Mouse (Mus musculus): Measurements from ENCODE around the gene Hmg20a. TPM values are rescaled to one million over a fixed set of nuclear protein-coding genes. Genes with fewer than 3 reads are reported as not detected.
A peak's percentile ranks its signal among the peaks of the same experiment; 100 is the strongest.

Gene Hmg20a
- polyA plus RNA-seq, 1 experiment from 2014 or later = 57.2 TPM

DNA sequence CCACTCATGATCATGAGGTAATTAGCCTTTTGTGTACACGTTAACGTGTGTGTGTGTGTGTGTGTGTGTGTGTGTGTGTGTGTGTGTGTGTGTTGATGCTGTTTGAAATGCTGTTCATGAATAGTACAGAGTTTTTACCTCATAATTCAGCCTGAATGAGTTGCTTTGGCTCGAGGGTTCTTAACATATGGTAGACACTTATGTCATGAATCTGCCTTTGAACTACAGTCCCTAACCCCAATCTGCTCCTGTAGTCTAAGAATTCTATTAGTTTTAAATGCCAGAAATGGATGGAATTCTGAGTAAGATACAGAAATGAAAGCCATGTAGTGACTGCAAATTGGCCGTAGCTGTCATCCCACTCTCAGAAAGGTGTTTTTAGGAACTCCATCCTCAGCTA, 64.2 kb downstream of the Hmg20a start:
- H3K4me1 ChIP-seq = no peaks in the 10 kb centered on the region
- H3K27ac ChIP-seq = no peak overlapping the region
- no peaks in the 10 kb centered on the region for H3K27me3 ChIP-seq
- peaks cover 32% of the 10 kb centered on the region for H3K36me3 ChIP-seq
- 81% methylated on average over 4 of the region's 4 CpGs for WGBS
- no peaks in the 10 kb centered on the region for H3K9me3 ChIP-seq
- no peak overlapping the region for H3K4me3 ChIP-seq
- no peak overlapping the region for H3K9ac ChIP-seq
- no peak overlapping the region for H3K4me2 ChIP-seq
- ATAC-seq (ENCODE audit: insufficient number of reproducible peaks, low FRiP score, low TSS enrichment, low read depth) = no peak

GRCm38 (mm10) chr9:56485423-56485822, 67.0 kb downstream of the Hmg20a start:
- Histone ChIP-seq H3K4me3 (no peak overlapping the region), H3K27me3 (no peaks in the 10 kb centered on the region), H3K9ac (no peak overlapping the region), H3K36me3 (peaks cover 53% of the 10 kb centered on the region), H3K4me1 (no peaks in the 10 kb centered on the region), H3K27ac (no peak overlapping the region), H3K4me2 (no peak overlapping the region), H3K9me3 (no peaks in the 10 kb centered on the region)
- 43% methylated on average over 1 of the region's 1 CpGs for WGBS
- no peak for ATAC-seq (ENCODE audit: insufficient number of reproducible peaks, low FRiP score, low TSS enrichment, low read depth)

- peaks cover 60% of the 10 kb centered on the region for H3K36me3 ChIP-seq
Observed at GRCm38 (mm10) chr9:56486158-56486557, 67.7 kb downstream of the Hmg20a start.

DNA sequence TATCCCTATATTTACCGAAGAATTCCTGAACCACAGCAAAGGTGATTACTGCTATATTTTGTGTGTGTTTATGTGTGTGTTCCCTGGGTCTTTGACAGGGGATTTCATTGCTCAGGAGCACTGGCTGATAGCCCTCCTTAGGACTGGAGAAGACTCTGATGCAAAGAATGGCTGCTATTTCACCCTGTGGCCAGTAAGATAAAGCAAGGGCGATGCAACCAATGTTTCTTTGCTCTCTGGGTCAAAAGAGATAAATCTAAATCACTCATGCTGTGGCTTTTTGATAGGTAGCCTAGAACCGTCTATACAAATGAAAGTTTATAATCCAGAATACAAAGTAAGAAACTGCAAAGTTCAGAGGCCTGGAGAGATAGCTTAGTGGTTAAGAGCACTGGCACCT, 69.2 kb downstream of the Hmg20a start:
- ATAC-seq (ENCODE audit: insufficient number of reproducible peaks, low FRiP score, low TSS enrichment, low read depth) = no peak
- WGBS = 93% methylated on average over 3 of the region's 3 CpGs
- no peak overlapping the region for H3K27ac ChIP-seq

More at GRCm38 (mm10) chr9:56486158-56486557, 67.7 kb downstream of the Hmg20a start:
- Histone ChIP-seq H3K27me3 (no peaks in the 10 kb centered on the region), H3K27ac (no peak overlapping the region), H3K4me2 (no peak overlapping the region), H3K4me3 (no peak overlapping the region), H3K9ac (no peak overlapping the region), H3K9me3 (no peaks in the 10 kb centered on the region), H3K4me1 (no peaks in the 10 kb centered on the region)
- no peak for ATAC-seq (ENCODE audit: insufficient number of reproducible peaks, low FRiP score, low TSS enrichment, low read depth)
- WGBS = 88% methylated on average over 3 of the region's 3 CpGs

GRCm38 (mm10) chr9:56492391-56492790, 74.0 kb downstream of the Hmg20a start:
- H3K4me1 ChIP-seq = peaks cover 14% of the 10 kb centered on the region; the same call in 1 of the 2 replicates
- 78% methylated on average over 3 of the region's 3 CpGs for WGBS
- H3K9ac ChIP-seq = no peak overlapping the region
- H3K9me3 ChIP-seq = no peaks in the 10 kb centered on the region
- no peaks in the 10 kb centered on the region for H3K27me3 ChIP-seq
- no peak overlapping the region for H3K4me2 ChIP-seq
- ATAC-seq (ENCODE audit: insufficient number of reproducible peaks, low FRiP score, low TSS enrichment, low read depth) = no peak
- H3K27ac ChIP-seq = no peak overlapping the region
- no peak overlapping the region for H3K4me3 ChIP-seq
- H3K36me3 ChIP-seq = peaks cover 70% of the 10 kb centered on the region

More for the DNA sequence above, 69.2 kb downstream of the Hmg20a start:
- H3K4me3 ChIP-seq = no peak overlapping the region
- no peak overlapping the region for H3K9ac ChIP-seq
- H3K9me3 ChIP-seq = no peaks in the 10 kb centered on the region
- H3K4me2 ChIP-seq = no peak overlapping the region
- H3K4me1 ChIP-seq = no peaks in the 10 kb centered on the region
- no peaks in the 10 kb centered on the region for H3K27me3 ChIP-seq
- peaks cover 66% of the 10 kb centered on the region for H3K36me3 ChIP-seq

DNA sequence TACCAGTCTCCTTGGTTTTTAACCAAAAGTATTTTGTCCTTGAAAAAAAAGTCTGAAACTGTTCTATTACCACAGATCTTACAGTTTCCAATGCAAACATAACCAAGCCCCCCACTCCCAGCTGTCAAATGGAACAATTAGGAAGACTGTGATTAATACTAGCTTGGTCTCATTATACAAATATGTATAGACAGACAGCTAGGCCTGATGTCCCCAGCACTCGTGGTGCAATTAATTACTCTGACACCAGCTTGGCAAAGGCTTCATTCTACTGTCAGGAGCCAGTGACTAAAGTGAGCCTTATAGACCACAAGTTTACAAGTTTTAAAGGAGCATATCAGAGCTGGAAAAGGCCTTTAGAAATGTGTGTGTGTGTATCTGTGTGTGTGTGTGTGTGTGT, 74.5 kb downstream of the Hmg20a start:
- peaks cover 19% of the 10 kb centered on the region for H3K4me1 ChIP-seq
- no peak overlapping the region for H3K4me3 ChIP-seq
- 43% methylated on average over 1 of the region's 1 CpGs for WGBS
- ATAC-seq (ENCODE audit: insufficient number of reproducible peaks, low FRiP score, low TSS enrichment, low read depth) = no peak
- no peak overlapping the region for H3K9ac ChIP-seq
- no peak overlapping the region for H3K4me2 ChIP-seq
- H3K27me3 ChIP-seq = no peaks in the 10 kb centered on the region
- H3K27ac ChIP-seq = no peak overlapping the region
- H3K36me3 ChIP-seq = peaks cover 64% of the 10 kb centered on the region
- no peaks in the 10 kb centered on the region for H3K9me3 ChIP-seq

GRCm38 (mm10) chr9:56495088-56495487, 76.7 kb downstream of the Hmg20a start:
- WGBS = 72% methylated on average over 7 of the region's 7 CpGs
- Histone ChIP-seq H3K4me3 (no peak overlapping the region), H3K9ac (no peak overlapping the region), H3K36me3 (peaks cover 45% of the 10 kb centered on the region), H3K27ac (no peak overlapping the region), H3K4me2 (no peak overlapping the region), H3K9me3 (no peaks in the 10 kb centered on the region), H3K4me1 (peaks cover 30% of the 10 kb centered on the region), H3K27me3 (no peaks in the 10 kb centered on the region)
- no peak for ATAC-seq (ENCODE audit: insufficient number of reproducible peaks, low FRiP score, low TSS enrichment, low read depth)

DNA sequence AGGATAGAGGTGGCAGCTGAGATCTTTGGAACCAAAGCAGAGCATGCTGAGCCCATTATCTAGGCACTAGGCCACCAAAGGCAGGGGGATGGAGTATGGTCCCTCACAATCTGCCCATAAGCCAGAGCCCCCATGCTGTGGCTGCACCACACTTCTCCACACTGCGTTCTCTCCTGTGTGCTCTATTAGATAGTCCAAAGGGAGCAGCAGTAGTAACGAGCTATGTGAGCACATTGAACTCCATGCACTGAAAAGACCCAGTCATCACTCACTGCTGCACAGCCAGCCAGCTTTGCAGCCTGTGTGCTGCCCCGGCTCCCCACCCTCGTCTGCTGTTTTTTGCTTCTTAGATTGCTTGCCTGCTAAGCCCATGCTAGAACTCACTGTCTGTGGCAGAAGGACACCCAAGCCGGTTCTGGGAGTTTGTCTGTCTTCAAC, 77.4 kb downstream of the Hmg20a start:
- Histone ChIP-seq H3K27me3 (no peaks in the 10 kb centered on the region), H3K9ac (no peak overlapping the region), H3K4me1 (peaks cover 30% of the 10 kb centered on the region), H3K4me3 (no peak overlapping the region), H3K9me3 (no peaks in the 10 kb centered on the region), H3K36me3 (peaks cover 39% of the 10 kb centered on the region), H3K27ac (peak overlapping the region; percentile 39; the same call in 1 of the 2 replicates), H3K4me2 (no peak overlapping the region)
- 60% methylated on average over 5 of the region's 5 CpGs for WGBS
- ATAC-seq (ENCODE audit: insufficient number of reproducible peaks, low FRiP score, low TSS enrichment, low read depth) = no peak

GRCm38 (mm10) chr9:56496567-56496966, 78.2 kb downstream of the Hmg20a start:
- WGBS = 78% methylated on average over 5 of the region's 5 CpGs
- Histone ChIP-seq H3K27me3 (no peaks in the 10 kb centered on the region), H3K9me3 (no peaks in the 10 kb centered on the region), H3K27ac (peak overlapping the region; percentile 39; the same call in 1 of the 2 replicates), H3K36me3 (peaks cover 31% of the 10 kb centered on the region), H3K4me1 (peaks cover 38% of the 10 kb centered on the region), H3K9ac (no peak overlapping the region), H3K4me2 (no peak overlapping the region), H3K4me3 (no peak overlapping the region)
- ATAC-seq (ENCODE audit: insufficient number of reproducible peaks, low FRiP score, low TSS enrichment, low read depth) = no peak

DNA sequence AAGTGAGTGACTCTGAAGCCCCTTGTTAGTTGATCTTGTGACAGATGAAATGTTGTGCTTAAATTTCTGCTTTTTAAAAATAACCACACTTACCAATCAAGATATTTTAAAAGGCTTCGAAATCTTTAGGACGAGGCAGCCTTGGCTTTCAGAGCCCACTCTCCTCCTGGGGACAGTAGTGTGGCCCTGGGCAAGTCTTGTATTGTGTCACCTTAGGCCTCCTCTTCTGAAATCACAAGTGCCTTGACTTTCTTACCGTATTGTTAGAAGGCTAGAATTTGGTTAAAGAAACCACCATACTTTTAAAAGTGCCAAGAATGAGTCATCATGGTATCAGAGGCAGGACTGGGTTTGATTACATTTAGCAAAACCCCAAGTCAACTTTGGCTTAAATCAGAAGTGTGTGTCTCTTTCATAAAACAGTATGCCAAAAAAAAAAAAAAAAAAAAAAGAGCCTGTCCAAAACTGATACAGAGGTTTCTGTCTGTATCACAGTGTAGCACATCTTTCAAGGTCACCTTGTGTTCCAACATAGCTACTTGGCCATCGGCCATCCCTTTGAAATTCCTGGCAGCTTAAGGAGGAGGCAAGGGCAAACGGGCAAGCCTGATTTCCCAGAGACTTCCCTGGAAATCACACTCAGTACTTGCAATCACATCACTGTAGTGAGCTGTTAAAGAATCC, 78.9 kb downstream of the Hmg20a start:
- H3K27me3 ChIP-seq = no peaks in the 10 kb centered on the region
- 51% methylated on average over 5 of the region's 5 CpGs for WGBS
- no peak overlapping the region for H3K4me3 ChIP-seq
- H3K27ac ChIP-seq = peak overlapping the region; percentile 34; the same call in 1 of the 2 replicates
- ATAC-seq (ENCODE audit: insufficient number of reproducible peaks, low FRiP score, low TSS enrichment, low read depth) = no peak
- no peak overlapping the region for H3K4me2 ChIP-seq
- no peaks in the 10 kb centered on the region for H3K9me3 ChIP-seq
- no peak overlapping the region for H3K9ac ChIP-seq
- peaks cover 45% of the 10 kb centered on the region for H3K4me1 ChIP-seq
- peaks cover 24% of the 10 kb centered on the region for H3K36me3 ChIP-seq

DNA sequence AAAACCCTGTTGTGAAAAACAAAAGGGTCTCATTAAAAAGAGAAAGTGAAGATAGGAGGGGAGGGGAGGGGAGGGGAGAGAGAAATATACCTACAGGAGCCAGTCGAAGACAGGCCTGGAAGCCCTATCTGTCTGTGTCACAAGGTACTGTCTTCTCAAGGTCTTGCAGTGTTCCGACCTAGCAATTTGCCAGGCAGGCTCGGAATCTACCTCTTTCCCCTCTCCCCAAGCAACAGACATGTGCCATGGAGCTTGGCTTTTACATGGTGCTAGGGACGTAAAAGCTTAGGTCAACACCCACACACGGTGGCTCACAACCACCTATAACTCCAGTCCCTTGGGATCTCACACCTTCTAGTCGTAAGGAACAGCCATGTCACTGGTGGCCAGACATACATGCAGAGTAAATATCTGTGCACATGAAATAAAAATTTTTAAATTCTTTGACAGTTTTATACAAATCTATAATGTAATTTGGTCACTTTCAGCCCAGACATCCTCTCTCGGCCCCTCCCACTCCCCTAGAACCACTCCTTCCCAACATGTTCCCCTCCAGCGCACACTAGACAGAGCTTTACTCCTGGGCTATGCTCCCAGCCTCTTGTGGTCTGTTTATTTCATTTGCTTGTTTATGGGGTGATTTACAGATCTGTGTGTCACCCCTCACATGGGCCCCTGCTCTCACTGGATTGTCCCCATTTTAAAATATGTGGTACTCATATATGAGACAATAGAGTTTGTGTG, 81.1 kb downstream of the Hmg20a start:
- Histone ChIP-seq H3K27ac (no peak overlapping the region), H3K9ac (no peak overlapping the region), H3K4me3 (no peak overlapping the region), H3K4me1 (peaks cover 67% of the 10 kb centered on the region), H3K27me3 (no peaks in the 10 kb centered on the region), H3K4me2 (no peak overlapping the region), H3K9me3 (no peaks in the 10 kb centered on the region), H3K36me3 (peaks cover 8% of the 10 kb centered on the region; the same call in 1 of the 2 replicates)
- 73% methylated on average over 8 of the region's 8 CpGs for WGBS
- ATAC-seq (ENCODE audit: insufficient number of reproducible peaks, low FRiP score, low TSS enrichment, low read depth) = no peak

- no peak for ATAC-seq (ENCODE audit: insufficient number of reproducible peaks, low FRiP score, low TSS enrichment, low read depth)
- Histone ChIP-seq H3K4me3 (no peak overlapping the region), H3K9me3 (no peaks in the 10 kb centered on the region), H3K9ac (no peak overlapping the region), H3K4me2 (no peak overlapping the region), H3K27me3 (no peaks in the 10 kb centered on the region), H3K27ac (no peak overlapping the region), H3K36me3 (no peaks in the 10 kb centered on the region; the same call in 1 of the 2 replicates), H3K4me1 (peaks cover 76% of the 10 kb centered on the region)
- WGBS = 69% methylated on average over 8 of the region's 8 CpGs
Observed at GRCm38 (mm10) chr9:56500893-56501590, 82.6 kb downstream of the Hmg20a start.

Measured in limb, embryonic 15.5 days (tissue).